Mouse (Mus musculus) lung, embryonic 15.5 days (tissue): ENCODE data around the gene Nvl. TPM values are rescaled to one million over a fixed set of nuclear protein-coding genes. Genes with fewer than 3 reads are reported as not detected.

Experiments used
- ATAC-seq: fragments of 200-750 bp; cut with Nextera tagmentation; 2 replicates; pipeline ENCODE4 v1.8.0; 2017; ENCODE audit warnings: moderate number of reproducible peaks, borderline replicate concordance; ENCODE audit not compliant: low FRiP score, low TSS enrichment; ENCODE audit errors: extremely low read depth
- H3K27ac ChIP-seq: fragments of 300-500 bp; sonication (generic); 2 replicates; pipeline ENCODE4 v1.5.1; 2015; ENCODE audit warnings: moderate library complexity, mild to moderate bottlenecking, inconsistent platforms
- H3K27me3 ChIP-seq: fragments of 300-500 bp; sonication (generic); 2 replicates; pipeline ENCODE4 v1.6.1; 2015; ENCODE audit warnings: inconsistent platforms
- H3K36me3 ChIP-seq: fragments of 300-500 bp; sonication (generic); 2 replicates; pipeline ENCODE4 v1.6.1; 2015; ENCODE audit warnings: inconsistent platforms
- H3K4me1 ChIP-seq: fragments of 300-500 bp; sonication (generic); 2 replicates; pipeline ENCODE4 v1.6.1; 2015; ENCODE audit warnings: inconsistent platforms
- H3K4me2 ChIP-seq: fragments of 300-500 bp; sonication (generic); 2 replicates; pipeline ENCODE4 v1.6.1; 2015; ENCODE audit warnings: inconsistent platforms, mild to moderate bottlenecking, moderate library complexity
- H3K4me3 ChIP-seq: fragments of 300-500 bp; sonication (generic); 2 replicates; pipeline ENCODE4 v1.5.1; 2015; ENCODE audit warnings: mild to moderate bottlenecking, inconsistent platforms
- H3K9ac ChIP-seq: fragments of 300-500 bp; sonication (generic); 2 replicates; pipeline ENCODE4 v1.6.1; 2015; ENCODE audit warnings: inconsistent platforms
- H3K9me3 ChIP-seq: fragments of 300-500 bp; sonication (generic); 2 replicates; pipeline ENCODE4 v1.6.1; 2016; ENCODE audit warnings: inconsistent platforms
- WGBS: fragments of 180-500 bp; shearing (Covaris S2); methylation state at CpG from one replicate; pipeline ENCODE4 v1.1.7; 2015; 5-methylcytosine and 5-hydroxymethylcytosine counted together
- polyA plus RNA-seq: library from polyadenylated mRNA; unstranded; fragments of >200 nt; fragmentation: Nextera tagmentation; extraction: Ambion mirVana; gene quantifications from 2 replicates; pipeline ENCODE4 v1.2.1, GENCODE M21; 2015

The Nvl gene
- 28.7 and 30.4 TPM in 2 replicates for polyA plus RNA-seq

- peak within 1 kb of the TSS; percentile 73 for H3K9ac ChIP-seq
- under 1% methylated on average over 52 of the region's 52 CpGs for WGBS
- peaks cover 18% of the 10 kb centered on the region for H3K4me1 ChIP-seq
- peak within 1 kb of the TSS; percentile 73 for H3K27ac ChIP-seq
- H3K9me3 ChIP-seq = no peaks in the 10 kb centered on the region
- peak within 1 kb of the TSS; percentile 85 for H3K4me3 ChIP-seq
- ATAC-seq = peak; percentile 99
- no peaks in the 10 kb centered on the region for H3K27me3 ChIP-seq
- H3K36me3 ChIP-seq = peaks cover 22% of the 10 kb centered on the region
- peak within 1 kb of the TSS; percentile 68 for H3K4me2 ChIP-seq
Measured at GRCm38 (mm10) chr1:181143950-181144836, at the start of gene Nvl, which contains the start of gene Cnih4. Gene Nvl, minus strand, starts transcription at chr1:181144204. Gene Cnih4, plus strand, starts transcription at chr1:181144693.

- H3K4me1 ChIP-seq = no peaks in the 10 kb centered on the region
- H3K9me3 ChIP-seq = no peaks in the 10 kb centered on the region
- H3K36me3 ChIP-seq = peaks cover 78% of the 10 kb centered on the region
- H3K4me2 ChIP-seq = no peak overlapping the region
- no peak overlapping the region for H3K27ac ChIP-seq
- 91% methylated on average over 4 of the region's 4 CpGs for WGBS
- no peaks in the 10 kb centered on the region for H3K27me3 ChIP-seq
- no peak for ATAC-seq
- no peak overlapping the region for H3K4me3 ChIP-seq
- H3K9ac ChIP-seq = no peak overlapping the region
Measured at GRCm38 (mm10) chr1:181188925-181189324, 44.9 kb upstream of the Nvl start.

- H3K4me3 ChIP-seq = no peak overlapping the region
- H3K27ac ChIP-seq = no peak overlapping the region
- 72% methylated on average over 8 of the region's 8 CpGs for WGBS
- peaks cover 48% of the 10 kb centered on the region for H3K36me3 ChIP-seq
- H3K9ac ChIP-seq = no peak overlapping the region
- ATAC-seq = no peak
- H3K27me3 ChIP-seq = no peaks in the 10 kb centered on the region
- H3K4me2 ChIP-seq = no peak overlapping the region
- H3K4me1 ChIP-seq = no peaks in the 10 kb centered on the region
- no peaks in the 10 kb centered on the region for H3K9me3 ChIP-seq
Measured at GRCm38 (mm10) chr1:181170210-181170609, 26.2 kb upstream of the Nvl start.

- H3K9ac ChIP-seq = no peak overlapping the region
- no peak overlapping the region for H3K27ac ChIP-seq
- H3K9me3 ChIP-seq = no peaks in the 10 kb centered on the region
- no peak for ATAC-seq
- H3K4me3 ChIP-seq = no peak overlapping the region
- no peaks in the 10 kb centered on the region for H3K4me1 ChIP-seq
- H3K4me2 ChIP-seq = no peak overlapping the region
- H3K27me3 ChIP-seq = no peaks in the 10 kb centered on the region
- WGBS = 73% methylated on average over 3 of the region's 3 CpGs
- H3K36me3 ChIP-seq = peaks cover 55% of the 10 kb centered on the region
Measured at GRCm38 (mm10) chr1:181168377-181168776, 24.4 kb upstream of the Nvl start.

GRCm38 (mm10) chr1:181167816-181168215 is 23.8 kb upstream of the Nvl start:
- no peak overlapping the region for H3K4me3 ChIP-seq
- no peak overlapping the region for H3K27ac ChIP-seq
- no peaks in the 10 kb centered on the region for H3K9me3 ChIP-seq
- 81% methylated on average over 2 of the region's 2 CpGs for WGBS
- H3K9ac ChIP-seq = no peak overlapping the region
- no peaks in the 10 kb centered on the region for H3K27me3 ChIP-seq
- H3K4me2 ChIP-seq = no peak overlapping the region
- no peaks in the 10 kb centered on the region for H3K4me1 ChIP-seq
- peaks cover 59% of the 10 kb centered on the region for H3K36me3 ChIP-seq
- no peak for ATAC-seq

GRCm38 (mm10) chr1:181151541-181151940 is 7.5 kb upstream of the Nvl start:
- H3K27ac ChIP-seq = no peak overlapping the region
- no peak for ATAC-seq

GRCm38 (mm10) chr1:181150827-181151534 is 7.0 kb upstream of the Nvl start:
- Histone ChIP-seq H3K4me1 (peaks cover 16% of the 10 kb centered on the region; the same call in 1 of the 2 replicates), H3K9me3 (no peaks in the 10 kb centered on the region), H3K27me3 (no peaks in the 10 kb centered on the region), H3K36me3 (peaks cover 19% of the 10 kb centered on the region; the same call in 1 of the 2 replicates), H3K27ac (peak overlapping the region; percentile 77), H3K4me2 (peak overlapping the region; percentile 76), H3K9ac (peak overlapping the region; percentile 94), H3K4me3 (peak overlapping the region; percentile 97)
- WGBS = under 1% methylated on average over 58 of the region's 59 CpGs
- peak; percentile 91 for ATAC-seq

More at GRCm38 (mm10) chr1:181151541-181151940, 7.5 kb upstream of the Nvl start:
- Histone ChIP-seq H3K9me3 (no peaks in the 10 kb centered on the region), H3K4me2 (peak overlapping the region; percentile 76), H3K9ac (peak overlapping the region; percentile 94), H3K4me1 (peaks cover 16% of the 10 kb centered on the region; the same call in 1 of the 2 replicates), H3K4me3 (peak overlapping the region; percentile 97), H3K36me3 (peaks cover 19% of the 10 kb centered on the region; the same call in 1 of the 2 replicates), H3K27me3 (no peaks in the 10 kb centered on the region)
- WGBS = 24% methylated on average over 5 of the region's 5 CpGs

- Histone ChIP-seq H3K4me2 (no peak overlapping the region), H3K27ac (no peak overlapping the region), H3K4me1 (peaks cover 19% of the 10 kb centered on the region), H3K36me3 (peaks cover 16% of the 10 kb centered on the region; the same call in 1 of the 2 replicates), H3K4me3 (peak overlapping the region; percentile 97; the same call in 1 of the 2 replicates), H3K9me3 (no peaks in the 10 kb centered on the region), H3K27me3 (no peaks in the 10 kb centered on the region), H3K9ac (no peak overlapping the region)
- ATAC-seq = no peak
- WGBS = 62% methylated on average over 3 of the region's 3 CpGs
Measured at GRCm38 (mm10) chr1:181150431-181150826, 6.4 kb upstream of the Nvl start.

GRCm38 (mm10) chr1:181149373-181150017 is 5.5 kb upstream of the Nvl start:
- no peak overlapping the region for H3K27ac ChIP-seq
- H3K4me2 ChIP-seq = no peak overlapping the region
- H3K9ac ChIP-seq = no peak overlapping the region
- peaks cover 7% of the 10 kb centered on the region; the same call in 1 of the 2 replicates for H3K36me3 ChIP-seq
- H3K27me3 ChIP-seq = no peaks in the 10 kb centered on the region
- no peak overlapping the region for H3K4me3 ChIP-seq
- 69% methylated on average over 3 of the region's 3 CpGs for WGBS
- no peaks in the 10 kb centered on the region for H3K9me3 ChIP-seq
- no peak for ATAC-seq
- peaks cover 25% of the 10 kb centered on the region for H3K4me1 ChIP-seq

GRCm38 (mm10) chr1:181148540-181148939 is 4.5 kb upstream of the Nvl start:
- no peak overlapping the region for H3K4me2 ChIP-seq
- no peak overlapping the region for H3K27ac ChIP-seq
- H3K9me3 ChIP-seq = no peaks in the 10 kb centered on the region
- 44% methylated on average over 5 of the region's 5 CpGs for WGBS
- ATAC-seq = no peak
- no peaks in the 10 kb centered on the region for H3K36me3 ChIP-seq
- H3K9ac ChIP-seq = no peak overlapping the region
- peaks cover 25% of the 10 kb centered on the region for H3K4me1 ChIP-seq
- no peak overlapping the region for H3K4me3 ChIP-seq
- no peaks in the 10 kb centered on the region for H3K27me3 ChIP-seq

- peaks cover 21% of the 10 kb centered on the region for H3K4me1 ChIP-seq
- H3K9ac ChIP-seq = no peak overlapping the region
- WGBS = 84% methylated on average over 2 of the region's 2 CpGs
- no peaks in the 10 kb centered on the region for H3K27me3 ChIP-seq
- no peak overlapping the region for H3K4me3 ChIP-seq
- H3K4me2 ChIP-seq = no peak overlapping the region
- H3K27ac ChIP-seq = no peak overlapping the region
- no peak for ATAC-seq
- no peaks in the 10 kb centered on the region for H3K9me3 ChIP-seq
- peaks cover 4% of the 10 kb centered on the region for H3K36me3 ChIP-seq
Measured at GRCm38 (mm10) chr1:181146187-181146586, 2.2 kb upstream of the Nvl start.
